Mouse (Mus musculus) Muller cell, postnatal 12 days (primary cell): ENCODE results near the gene Hbs1l.
A peak's percentile ranks its signal among the peaks of the same experiment; 100 is the strongest.

Source experiments
- DNase-seq: peaks from one replicate; pipeline ENCODE4 v3.0.0-alpha.2; 2015; ENCODE audit errors: inconsistent ontology term

Gene Hbs1l

GRCm38 (mm10) chr10:21304672-21305632, 9.2 kb downstream of the Hbs1l start:
- DNase-seq = no peak

GRCm38 (mm10) chr10:21313732-21314131, 18.0 kb downstream of the Hbs1l start:
- DNase-seq = no peak

GRCm38 (mm10) chr10:21316123-21316522, 20.3 kb downstream of the Hbs1l start:
- DNase-seq = no peak

GRCm38 (mm10) chr10:21318250-21318649, 22.5 kb downstream of the Hbs1l start:
- DNase-seq = no peak

GRCm38 (mm10) chr10:21318996-21319395, 23.2 kb downstream of the Hbs1l start:
- no peak for DNase-seq

GRCm38 (mm10) chr10:21320601-21321000, 24.8 kb downstream of the Hbs1l start:
- no peak for DNase-seq

GRCm38 (mm10) chr10:21326352-21326751, 30.6 kb downstream of the Hbs1l start:
- DNase-seq = no peak

GRCm38 (mm10) chr10:21327605-21328135, 31.9 kb downstream of the Hbs1l start:
- no peak for DNase-seq

GRCm38 (mm10) chr10:21334349-21335105, 38.7 kb downstream of the Hbs1l start:
- peak; percentile 41 for DNase-seq

- DNase-seq = no peak
Measured at GRCm38 (mm10) chr10:21335534-21335933, 39.8 kb downstream of the Hbs1l start.

GRCm38 (mm10) chr10:21337191-21337590, 41.4 kb downstream of the Hbs1l start:
- DNase-seq = no peak

- no peak for DNase-seq
Measured at GRCm38 (mm10) chr10:21341706-21342105, 45.9 kb downstream of the Hbs1l start.

- DNase-seq = no peak
Measured at GRCm38 (mm10) chr10:21342331-21343005, 46.7 kb downstream of the Hbs1l start.

GRCm38 (mm10) chr10:21347332-21347731, 51.6 kb downstream of the Hbs1l start:
- DNase-seq = no peak

GRCm38 (mm10) chr10:21349449-21349848, 53.7 kb downstream of the Hbs1l start:
- DNase-seq = no peak

- DNase-seq = no peak
Measured at GRCm38 (mm10) chr10:21349946-21350345, 54.2 kb downstream of the Hbs1l start.

- DNase-seq = no peak
Measured at GRCm38 (mm10) chr10:21350531-21351515, 55.0 kb downstream of the Hbs1l start.

GRCm38 (mm10) chr10:21351766-21352165, 56.0 kb downstream of the Hbs1l start:
- peak; percentile 77 for DNase-seq

- DNase-seq = peak; percentile 53
Measured at GRCm38 (mm10) chr10:21353890-21354289, 58.1 kb downstream of the Hbs1l start.

GRCm38 (mm10) chr10:21354506-21354905, 58.7 kb downstream of the Hbs1l start:
- DNase-seq = no peak

GRCm38 (mm10) chr10:21357986-21358385, 62.2 kb downstream of the Hbs1l start:
- DNase-seq = no peak
